Mouse (Mus musculus) CD4-positive, CD25-positive, alpha-beta regulatory T cell, adult 2 months (primary cell): ENCODE measurements around the gene Nfib.

Experiments used
- DNase-seq: peaks from one replicate; pipeline ENCODE4 v3.0.0-alpha.2; 2012; ENCODE audit warnings: low read depth, low spot score

Nfib gene

GRCm38 (mm10) chr4:82470212-82470937 lies 235.2 kb downstream of the Nfib start:
- DNase-seq = no peak

GRCm38 (mm10) chr4:82468944-82469343 lies 236.6 kb downstream of the Nfib start:
- DNase-seq = no peak

- DNase-seq = no peak
Measured at GRCm38 (mm10) chr4:82466717-82467116, 238.8 kb downstream of the Nfib start.

- DNase-seq = no peak
Measured at GRCm38 (mm10) chr4:82466144-82466543, 239.4 kb downstream of the Nfib start.

- DNase-seq = no peak
Measured at GRCm38 (mm10) chr4:82464051-82464632, 241.4 kb downstream of the Nfib start.

- DNase-seq = no peak
Measured at GRCm38 (mm10) chr4:82463189-82463715, 242.3 kb downstream of the Nfib start.

GRCm38 (mm10) chr4:82461676-82462075 lies 243.9 kb downstream of the Nfib start:
- DNase-seq = no peak

GRCm38 (mm10) chr4:82458895-82459294 lies 246.7 kb downstream of the Nfib start:
- DNase-seq = no peak

GRCm38 (mm10) chr4:82456908-82457307 lies 248.6 kb downstream of the Nfib start:
- no peak for DNase-seq

- no peak for DNase-seq
Measured at GRCm38 (mm10) chr4:82456323-82456713, 249.2 kb downstream of the Nfib start.

- no peak for DNase-seq
Measured at GRCm38 (mm10) chr4:82455617-82456322, 249.8 kb downstream of the Nfib start.

- no peak for DNase-seq
Measured at GRCm38 (mm10) chr4:82454989-82455388, 250.6 kb downstream of the Nfib start.

GRCm38 (mm10) chr4:82453341-82453740 lies 252.2 kb downstream of the Nfib start:
- DNase-seq = no peak

- no peak for DNase-seq
Measured at GRCm38 (mm10) chr4:82452905-82453304, 252.6 kb downstream of the Nfib start.

GRCm38 (mm10) chr4:82447061-82447671 lies 258.4 kb downstream of the Nfib start:
- no peak for DNase-seq

GRCm38 (mm10) chr4:82444078-82444477 lies 261.5 kb downstream of the Nfib start:
- DNase-seq = no peak

GRCm38 (mm10) chr4:82443441-82443840 lies 262.1 kb downstream of the Nfib start:
- DNase-seq = no peak

GRCm38 (mm10) chr4:82443003-82443402 lies 262.5 kb downstream of the Nfib start:
- DNase-seq = no peak

- no peak for DNase-seq
Measured at GRCm38 (mm10) chr4:82440606-82441005, 264.9 kb downstream of the Nfib start.

GRCm38 (mm10) chr4:82439813-82440212 lies 265.7 kb downstream of the Nfib start:
- no peak for DNase-seq

GRCm38 (mm10) chr4:82438631-82439030 lies 266.9 kb downstream of the Nfib start:
- DNase-seq = no peak
